Mouse (Mus musculus): ENCODE measurements around the gene Calcoco1. TPM values are rescaled to one million over a fixed set of nuclear protein-coding genes. Genes with fewer than 3 reads are reported as not detected.
A peak's percentile ranks its signal among the peaks of the same experiment; 100 is the strongest.

Calcoco1 gene
- 9.0 and 11.3 TPM in 2 replicates for polyA plus RNA-seq (2015; fragmentation: Nextera tagmentation; extraction: Ambion mirVana)

GRCm38 (mm10) chr15:102721980-102722475 is at the start of gene Calcoco1:
Gene Calcoco1, minus strand, starts transcription at chr15:102722178.
- peak; percentile 90 for DNase-seq
- Histone ChIP-seq H3K36me3 (no peaks in the 10 kb centered on the region), H3K27me3 (no peaks in the 10 kb centered on the region), H3K9ac (peak within 1 kb of the TSS; percentile 80), H3K27ac (peak within 1 kb of the TSS; percentile 1; the same call in 1 of the 2 replicates), H3K4me1 (replicated peaks) (peaks cover 20% of the 10 kb centered on the region), H3K4me3 (replicated peaks) (peak within 1 kb of the TSS; percentile 75), H3K4me2 (peak within 1 kb of the TSS; percentile 73), H3K9me3 (replicated peaks) (no peaks in the 10 kb centered on the region)
- peak; percentile 100 for ATAC-seq (ENCODE audit: low read depth)
- 4% methylated on average over 27 of the region's 27 CpGs for WGBS (ENCODE audit: insufficient replicate concordance)

DNA sequence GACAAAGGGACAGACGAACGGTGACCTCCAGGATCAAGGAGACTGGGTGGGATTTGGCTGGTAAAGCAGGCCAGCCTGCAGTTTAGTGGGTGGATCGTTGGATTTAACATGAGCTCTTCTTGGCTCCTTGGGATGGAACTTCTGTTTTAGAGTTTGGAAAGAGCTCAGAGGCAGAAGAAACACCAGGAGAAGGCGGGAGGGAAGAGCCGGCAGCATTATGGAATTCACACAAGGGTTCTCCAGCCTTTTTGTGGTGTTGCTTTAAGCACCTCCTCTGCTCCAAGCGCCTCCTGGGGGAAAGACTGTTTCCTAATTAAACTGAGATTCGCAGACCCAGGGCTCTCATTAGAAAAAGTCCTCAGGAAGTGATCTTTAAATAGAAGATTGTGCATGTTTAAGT is 48.9 kb upstream of the Calcoco1 start:
- Histone ChIP-seq H3K4me1 (replicated peaks) (no peaks in the 10 kb centered on the region), H3K4me2 (no peak overlapping the region), H3K36me3 (no peaks in the 10 kb centered on the region), H3K9me3 (replicated peaks) (no peaks in the 10 kb centered on the region), H3K27ac (no peak overlapping the region), H3K4me3 (replicated peaks) (no peak overlapping the region), H3K27me3 (peaks cover 28% of the 10 kb centered on the region), H3K9ac (no peak overlapping the region)
- no peak for DNase-seq
- no peak for ATAC-seq (ENCODE audit: low read depth)
- 41% methylated on average over 7 of the region's 7 CpGs for WGBS (ENCODE audit: insufficient replicate concordance)

GRCm38 (mm10) chr15:102765207-102765606 is 43.2 kb upstream of the Calcoco1 start:
- H3K27me3 ChIP-seq, result peaks cover 39% of the 10 kb centered on the region
- no peaks in the 10 kb centered on the region for H3K36me3 ChIP-seq
- H3K4me3 ChIP-seq (replicated peaks), result no peak overlapping the region
- DNase-seq (no peak), ATAC-seq (ENCODE audit: low read depth) (no peak)
- H3K4me2 ChIP-seq, result no peak overlapping the region
- H3K9ac ChIP-seq, result no peak overlapping the region
- 18% methylated on average over 2 of the region's 2 CpGs for WGBS (ENCODE audit: insufficient replicate concordance)
- H3K27ac ChIP-seq, result no peak overlapping the region
- no peaks in the 10 kb centered on the region for H3K9me3 ChIP-seq (replicated peaks)
- H3K4me1 ChIP-seq (replicated peaks), result no peaks in the 10 kb centered on the region

GRCm38 (mm10) chr15:102761745-102762378 is 39.9 kb upstream of the Calcoco1 start:
- Histone ChIP-seq H3K4me1 (replicated peaks) (no peaks in the 10 kb centered on the region), H3K4me3 (replicated peaks) (no peak overlapping the region), H3K27ac (no peak overlapping the region), H3K9me3 (replicated peaks) (no peaks in the 10 kb centered on the region), H3K4me2 (no peak overlapping the region), H3K9ac (no peak overlapping the region), H3K36me3 (no peaks in the 10 kb centered on the region), H3K27me3 (peaks cover 45% of the 10 kb centered on the region)
- 4% methylated on average over 7 of the region's 7 CpGs for WGBS (ENCODE audit: insufficient replicate concordance)
- no peak for ATAC-seq (ENCODE audit: low read depth)
- no peak for DNase-seq

GRCm38 (mm10) chr15:102757686-102758085 is 35.7 kb upstream of the Calcoco1 start:
- no peak overlapping the region for H3K27ac ChIP-seq
- 93% methylated on average over 1 of the region's 1 CpGs for WGBS (ENCODE audit: insufficient replicate concordance)
- no peak overlapping the region for H3K4me3 ChIP-seq (replicated peaks)
- no peaks in the 10 kb centered on the region for H3K36me3 ChIP-seq
- H3K27me3 ChIP-seq, result peaks cover 63% of the 10 kb centered on the region
- H3K9me3 ChIP-seq (replicated peaks), result no peaks in the 10 kb centered on the region
- no peak overlapping the region for H3K4me2 ChIP-seq
- ATAC-seq (ENCODE audit: low read depth) (no peak), DNase-seq (no peak)
- no peaks in the 10 kb centered on the region for H3K4me1 ChIP-seq (replicated peaks)
- no peak overlapping the region for H3K9ac ChIP-seq

- WGBS (ENCODE audit: insufficient replicate concordance), result 47% methylated on average over 5 of the region's 5 CpGs
- peaks cover 72% of the 10 kb centered on the region for H3K27me3 ChIP-seq
- H3K36me3 ChIP-seq, result no peaks in the 10 kb centered on the region
- ATAC-seq (ENCODE audit: low read depth), result no peak
- H3K4me2 ChIP-seq, result no peak overlapping the region
- DNase-seq, result no peak
- no peaks in the 10 kb centered on the region for H3K4me1 ChIP-seq (replicated peaks)
- no peak overlapping the region for H3K27ac ChIP-seq
- H3K9me3 ChIP-seq (replicated peaks), result no peaks in the 10 kb centered on the region
- no peak overlapping the region for H3K9ac ChIP-seq
- no peak overlapping the region for H3K4me3 ChIP-seq (replicated peaks)
These were observed 33.1 kb upstream of the Calcoco1 start for GRCm38 (mm10) chr15:102755053-102755452.

GRCm38 (mm10) chr15:102754361-102754760 is 32.4 kb upstream of the Calcoco1 start:
- DNase-seq (no peak), ATAC-seq (ENCODE audit: low read depth) (no peak)
- Histone ChIP-seq H3K4me2 (no peak overlapping the region), H3K27ac (no peak overlapping the region), H3K4me1 (replicated peaks) (no peaks in the 10 kb centered on the region), H3K9ac (no peak overlapping the region), H3K9me3 (replicated peaks) (no peaks in the 10 kb centered on the region), H3K36me3 (no peaks in the 10 kb centered on the region), H3K4me3 (replicated peaks) (no peak overlapping the region), H3K27me3 (peaks cover 71% of the 10 kb centered on the region)
- WGBS (ENCODE audit: insufficient replicate concordance), result 52% methylated on average over 7 of the region's 7 CpGs

- Histone ChIP-seq H3K9ac (no peak overlapping the region), H3K9me3 (replicated peaks) (no peaks in the 10 kb centered on the region), H3K27ac (no peak overlapping the region), H3K4me2 (no peak overlapping the region), H3K27me3 (peaks cover 79% of the 10 kb centered on the region), H3K4me1 (replicated peaks) (no peaks in the 10 kb centered on the region), H3K36me3 (no peaks in the 10 kb centered on the region), H3K4me3 (replicated peaks) (no peak overlapping the region)
- ATAC-seq (ENCODE audit: low read depth), result no peak
- WGBS (ENCODE audit: insufficient replicate concordance), result 3% methylated on average over 13 of the region's 13 CpGs
- peak; percentile 18 for DNase-seq
These were observed 31.2 kb upstream of the Calcoco1 start for GRCm38 (mm10) chr15:102753170-102753569.

GRCm38 (mm10) chr15:102752164-102752563 is 30.2 kb upstream of the Calcoco1 start:
- Histone ChIP-seq H3K27me3 (peaks cover 89% of the 10 kb centered on the region), H3K4me1 (replicated peaks) (no peaks in the 10 kb centered on the region), H3K4me3 (replicated peaks) (no peak overlapping the region), H3K9me3 (replicated peaks) (no peaks in the 10 kb centered on the region), H3K9ac (no peak overlapping the region), H3K4me2 (no peak overlapping the region), H3K36me3 (no peaks in the 10 kb centered on the region), H3K27ac (no peak overlapping the region)
- DNase-seq, result no peak
- no peak for ATAC-seq (ENCODE audit: low read depth)
- 8% methylated on average over 1 of the region's 1 CpGs for WGBS (ENCODE audit: insufficient replicate concordance)

- DNase-seq (no peak), ATAC-seq (ENCODE audit: low read depth) (no peak)
- H3K36me3 ChIP-seq, result no peaks in the 10 kb centered on the region
- H3K27ac ChIP-seq, result no peak overlapping the region
- no peak overlapping the region for H3K9ac ChIP-seq
- H3K9me3 ChIP-seq (replicated peaks), result no peaks in the 10 kb centered on the region
- no peaks in the 10 kb centered on the region for H3K4me1 ChIP-seq (replicated peaks)
- 68% methylated on average over 5 of the region's 5 CpGs for WGBS (ENCODE audit: insufficient replicate concordance)
- H3K4me3 ChIP-seq (replicated peaks), result no peak overlapping the region
- peaks cover 93% of the 10 kb centered on the region for H3K27me3 ChIP-seq
- H3K4me2 ChIP-seq, result no peak overlapping the region
These were observed 28.3 kb upstream of the Calcoco1 start for GRCm38 (mm10) chr15:102750241-102750640.

DNA sequence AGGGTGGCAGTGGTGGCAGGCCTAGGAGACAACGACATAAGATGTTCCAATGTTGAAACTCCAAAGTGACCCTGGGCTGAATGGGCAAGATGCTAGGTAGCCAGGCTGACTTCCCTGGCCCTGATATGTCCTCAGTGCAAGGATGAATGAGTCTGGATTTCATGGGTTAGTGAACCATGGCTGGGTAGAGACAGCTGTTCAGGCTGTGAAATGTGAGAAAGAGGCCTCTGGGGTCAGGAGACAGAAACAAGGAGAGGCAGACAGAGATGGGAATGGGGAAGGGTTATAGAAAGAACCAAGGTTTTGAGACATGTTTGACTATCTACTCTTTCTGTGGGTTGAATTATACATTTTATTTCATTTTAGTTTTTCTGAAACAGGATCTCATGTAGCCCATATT is 27.1 kb upstream of the Calcoco1 start:
- Histone ChIP-seq H3K4me2 (no peak overlapping the region), H3K4me1 (replicated peaks) (no peaks in the 10 kb centered on the region), H3K27ac (no peak overlapping the region), H3K4me3 (replicated peaks) (no peak overlapping the region), H3K9me3 (replicated peaks) (no peaks in the 10 kb centered on the region), H3K27me3 (peaks cover 95% of the 10 kb centered on the region), H3K36me3 (no peaks in the 10 kb centered on the region), H3K9ac (no peak overlapping the region)
- DNase-seq, result no peak
- 57% methylated on average over 1 of the region's 1 CpGs for WGBS (ENCODE audit: insufficient replicate concordance)
- no peak for ATAC-seq (ENCODE audit: low read depth)

GRCm38 (mm10) chr15:102747853-102748252 is 25.9 kb upstream of the Calcoco1 start:
- H3K4me2 ChIP-seq, result no peak overlapping the region
- H3K27ac ChIP-seq, result no peak overlapping the region
- H3K4me1 ChIP-seq (replicated peaks), result no peaks in the 10 kb centered on the region
- H3K4me3 ChIP-seq (replicated peaks), result no peak overlapping the region
- peaks cover 97% of the 10 kb centered on the region for H3K27me3 ChIP-seq
- DNase-seq, result no peak
- no peaks in the 10 kb centered on the region for H3K36me3 ChIP-seq
- H3K9me3 ChIP-seq (replicated peaks), result no peaks in the 10 kb centered on the region
- ATAC-seq (ENCODE audit: low read depth), result no peak
- 33% methylated on average over 8 of the region's 8 CpGs for WGBS (ENCODE audit: insufficient replicate concordance)
- no peak overlapping the region for H3K9ac ChIP-seq

Data from liver, embryonic 13.5 days (tissue).